Mouse (Mus musculus): ENCODE data around the gene Grcc10.
A peak's percentile ranks its signal among the peaks of the same experiment; 100 is the strongest.

The Grcc10 gene

DNA sequence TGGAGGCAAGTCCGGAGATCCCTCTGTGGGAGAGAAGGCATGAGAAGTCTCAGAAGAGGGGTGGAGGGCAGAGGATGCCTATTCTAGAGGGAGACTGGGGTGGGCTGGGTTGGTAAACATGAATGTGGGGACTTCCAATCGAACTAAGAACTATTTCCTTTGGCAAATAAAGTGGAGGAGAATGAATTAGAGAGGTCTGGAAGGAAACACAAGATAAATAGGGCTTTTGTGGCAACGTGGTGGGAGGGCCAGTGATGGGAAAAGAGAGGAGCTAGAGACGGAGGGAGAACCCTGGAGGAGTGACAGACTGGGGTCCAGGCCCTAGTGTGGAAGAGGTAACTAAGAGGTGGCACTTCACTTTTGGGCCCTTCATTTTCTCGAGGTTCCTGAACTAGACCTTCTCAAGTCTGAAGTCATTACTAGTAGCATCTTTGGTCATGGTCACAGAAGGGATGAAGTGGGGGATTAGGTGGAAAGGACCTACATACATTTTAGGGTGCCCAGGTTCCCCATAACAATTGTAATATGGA is 16.2 kb upstream of the Grcc10 start:
- no peak for DNase-seq (ENCODE audit: low read depth, low spot score)

DNA sequence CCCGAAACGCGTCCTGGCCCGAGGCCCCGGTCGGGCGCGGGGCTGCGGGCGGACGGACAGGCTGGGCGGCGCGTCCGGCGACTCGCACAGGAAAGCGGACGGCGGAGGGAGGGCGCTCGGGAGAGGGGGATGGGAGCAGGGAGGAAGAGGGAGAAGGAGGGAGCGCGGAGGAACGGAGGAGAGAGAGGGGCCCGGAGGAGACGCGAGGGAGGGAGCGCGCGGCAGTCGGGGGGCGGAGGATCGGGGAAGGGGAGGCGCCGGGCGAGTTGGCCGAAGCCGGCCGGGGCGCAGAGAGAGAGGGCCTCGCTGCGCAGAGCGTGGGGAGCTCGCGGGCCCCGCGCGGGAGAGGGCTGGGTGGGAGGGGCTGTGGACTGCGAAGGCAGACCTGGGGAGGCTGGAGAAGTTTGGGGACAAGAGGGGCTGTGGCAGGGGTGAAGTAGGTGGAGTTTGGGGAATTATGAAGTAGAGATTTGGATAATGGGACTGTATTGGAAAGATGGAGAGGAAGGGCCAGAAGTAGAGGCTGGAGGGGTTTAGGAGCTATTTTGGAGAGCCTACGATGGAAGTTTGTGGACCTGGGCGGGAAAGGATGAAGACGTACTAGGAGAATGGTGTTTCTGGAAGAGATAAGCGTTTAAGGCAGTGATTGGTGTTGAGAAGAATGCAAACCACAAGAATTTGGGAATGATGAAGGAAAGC is 15.6 kb upstream of the Grcc10 start:
- peak; percentile 75 for DNase-seq (ENCODE audit: low read depth, low spot score)

DNA sequence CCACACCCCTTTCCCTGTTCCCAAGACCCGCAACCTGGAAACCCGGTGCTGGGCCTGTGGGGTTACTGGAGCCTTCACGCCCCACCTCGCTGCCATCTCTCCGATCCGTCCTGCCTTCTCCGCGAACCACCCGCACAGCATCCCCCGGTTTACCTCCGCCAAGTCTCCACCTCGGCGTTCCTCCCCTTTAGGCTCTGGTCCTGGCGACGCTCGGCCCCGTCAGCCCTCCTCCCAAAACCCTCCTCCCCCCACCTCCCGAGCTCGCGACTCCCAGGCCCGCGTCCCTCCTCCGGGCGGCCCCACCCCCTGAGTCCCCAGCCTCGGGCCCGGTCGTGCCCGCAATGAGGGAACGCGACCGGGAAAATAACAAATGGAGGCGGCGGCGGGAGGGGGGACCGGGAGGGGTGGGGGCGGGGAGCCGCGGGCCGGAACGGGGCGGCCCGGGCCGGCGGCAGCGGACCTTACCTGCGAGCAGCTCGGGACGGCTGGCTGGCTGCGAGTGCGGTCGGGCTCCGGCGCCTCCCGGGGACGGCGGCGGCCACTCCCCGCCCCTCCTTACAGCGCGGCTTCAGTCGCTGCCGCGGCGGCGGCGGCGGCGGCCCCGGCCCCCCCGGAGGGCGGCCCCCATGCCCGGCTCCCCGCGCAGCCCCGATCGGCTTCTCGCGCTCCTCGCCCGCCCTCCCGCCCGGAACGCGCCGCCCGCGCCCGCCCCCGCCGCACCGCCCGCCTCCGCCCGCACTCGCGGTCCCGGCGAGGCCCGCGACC is 14.8 kb upstream of the Grcc10 start, which contains the start of the genes Gm45234 and Atn1:
Gm45234 (minus strand) TSS at position 191 of the 765 bp plus-strand sequence.
Atn1 (minus strand) TSS at position 694 of the 765 bp plus-strand sequence.
- DNase-seq (ENCODE audit: low read depth, low spot score) = peak; percentile 88

DNA sequence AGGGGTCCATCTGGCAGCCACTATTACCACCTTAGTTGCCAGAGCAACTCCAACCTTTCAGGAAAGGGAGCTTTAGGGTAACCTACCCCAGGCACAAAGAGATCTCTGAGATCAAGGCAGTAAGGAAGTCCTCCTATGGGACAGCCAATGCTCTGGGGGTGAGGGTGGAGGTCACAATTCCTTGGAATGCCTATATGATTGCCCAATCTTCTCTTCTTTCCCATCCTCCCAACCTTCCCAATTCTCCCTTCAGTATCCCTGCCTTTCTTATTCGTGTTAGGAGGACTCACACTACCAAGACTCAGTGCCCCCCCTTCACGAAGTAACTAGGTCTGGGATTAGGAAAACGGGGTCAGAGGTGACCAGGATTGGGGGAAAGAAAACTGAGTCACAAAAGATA is 14.1 kb upstream of the Grcc10 start:
- no peak for DNase-seq (ENCODE audit: low read depth, low spot score)

DNA sequence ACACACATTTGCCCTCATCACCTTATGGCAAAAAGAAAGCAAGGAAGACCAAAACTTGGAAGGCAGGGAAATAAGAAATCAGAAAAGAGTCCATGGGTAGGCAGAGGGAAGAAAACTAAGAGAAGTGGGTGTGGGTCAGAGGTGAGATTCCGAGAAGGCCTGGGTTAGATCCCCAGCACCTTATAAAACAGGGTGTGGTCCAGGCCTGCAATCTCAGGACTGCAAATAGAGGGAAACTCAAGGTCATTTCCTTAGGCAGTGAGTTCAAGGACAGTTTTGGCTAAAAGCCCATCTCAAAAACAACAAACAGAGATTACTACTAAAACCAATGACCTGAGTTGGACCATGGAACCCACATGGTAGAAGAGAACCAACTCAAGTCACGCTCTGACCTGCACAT is 12.7 kb upstream of the Grcc10 start:
- DNase-seq (ENCODE audit: low read depth, low spot score) = peak; percentile 66

DNA sequence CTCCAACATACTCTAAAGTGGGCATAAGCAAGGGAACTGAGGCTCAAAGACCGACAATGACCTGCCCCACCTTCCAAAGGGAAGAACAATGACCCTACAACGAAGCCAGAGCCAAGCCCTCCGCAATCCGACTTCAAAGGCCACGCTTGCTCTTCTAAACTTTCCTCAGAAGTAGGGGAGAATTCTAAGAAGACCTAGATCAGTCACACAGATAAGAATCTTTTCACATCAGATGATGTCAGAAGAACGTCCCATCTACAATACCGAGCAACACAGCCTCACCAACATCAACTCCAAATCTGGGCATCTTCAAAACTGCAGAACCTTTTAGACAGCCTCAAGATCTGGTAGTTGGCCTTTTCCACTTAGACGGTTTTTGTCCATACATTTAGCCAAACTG is 9.2 kb upstream of the Grcc10 start:
- no peak for DNase-seq (ENCODE audit: low read depth, low spot score)

DNA sequence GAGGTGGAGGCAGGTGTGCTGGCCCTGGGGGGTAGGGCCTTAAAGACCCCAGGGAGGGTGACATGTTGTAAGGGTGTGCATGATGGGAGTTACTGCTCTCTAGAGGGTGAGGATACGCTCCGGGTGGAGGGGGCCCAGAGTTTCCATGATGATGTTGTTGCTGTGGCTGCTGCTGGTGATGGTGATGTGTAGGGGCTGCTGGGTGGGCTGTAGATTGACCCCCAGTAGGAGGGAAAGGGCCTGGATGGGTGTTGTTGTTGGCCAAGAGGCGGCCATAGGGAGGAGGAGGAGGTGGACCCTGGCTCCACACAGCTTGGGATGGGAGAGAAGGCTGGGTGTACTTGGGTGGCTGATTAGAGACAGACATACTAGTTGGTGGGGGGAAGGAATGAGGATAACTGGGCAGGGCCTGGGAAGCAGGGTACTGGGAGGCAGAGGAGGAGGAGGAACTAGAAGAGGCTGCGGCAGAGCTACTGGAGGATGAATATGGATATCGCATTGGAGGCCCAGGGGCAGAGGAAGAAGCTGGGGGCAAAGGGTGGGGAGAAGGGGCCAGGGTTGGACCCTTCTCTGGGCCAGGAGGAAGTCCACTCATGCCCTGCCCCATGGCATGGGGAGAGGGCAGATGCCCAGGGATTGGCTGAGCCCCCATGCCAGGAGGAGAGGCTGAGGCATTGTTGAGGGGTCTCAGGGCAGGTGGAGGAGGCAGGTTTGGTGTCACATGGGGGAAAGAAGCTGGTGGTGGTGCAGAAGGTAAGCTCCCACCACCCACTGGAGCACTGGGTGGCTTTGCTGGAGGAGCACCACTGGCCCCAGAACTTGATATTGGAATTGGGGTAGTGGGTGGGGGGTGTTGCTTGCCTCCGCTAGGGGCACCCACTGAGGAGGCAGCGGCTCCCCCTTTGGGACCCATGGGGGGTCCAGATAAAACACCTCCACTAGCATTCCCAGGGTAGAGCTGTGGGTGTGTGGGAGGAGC is 5.8 kb upstream of the Grcc10 start:
- no peak for DNase-seq (ENCODE audit: low read depth, low spot score)

DNA sequence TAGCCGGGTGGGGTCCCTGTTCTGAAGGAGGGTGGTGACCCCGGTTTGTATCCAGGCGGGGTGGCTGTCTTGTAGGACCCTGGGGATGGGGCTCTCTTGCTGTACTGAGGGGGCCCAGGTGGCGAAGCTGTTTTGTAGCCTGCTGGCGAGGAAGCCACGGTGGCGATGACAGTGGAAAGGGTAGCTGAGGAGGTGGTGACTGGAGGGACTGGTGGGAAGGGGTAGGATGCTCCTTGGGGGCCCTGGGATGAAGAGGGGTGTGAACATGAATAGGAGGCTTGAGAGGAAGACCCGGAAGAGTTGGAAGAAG is 5.1 kb upstream of the Grcc10 start:
- DNase-seq (ENCODE audit: low read depth, low spot score) = no peak

DNA sequence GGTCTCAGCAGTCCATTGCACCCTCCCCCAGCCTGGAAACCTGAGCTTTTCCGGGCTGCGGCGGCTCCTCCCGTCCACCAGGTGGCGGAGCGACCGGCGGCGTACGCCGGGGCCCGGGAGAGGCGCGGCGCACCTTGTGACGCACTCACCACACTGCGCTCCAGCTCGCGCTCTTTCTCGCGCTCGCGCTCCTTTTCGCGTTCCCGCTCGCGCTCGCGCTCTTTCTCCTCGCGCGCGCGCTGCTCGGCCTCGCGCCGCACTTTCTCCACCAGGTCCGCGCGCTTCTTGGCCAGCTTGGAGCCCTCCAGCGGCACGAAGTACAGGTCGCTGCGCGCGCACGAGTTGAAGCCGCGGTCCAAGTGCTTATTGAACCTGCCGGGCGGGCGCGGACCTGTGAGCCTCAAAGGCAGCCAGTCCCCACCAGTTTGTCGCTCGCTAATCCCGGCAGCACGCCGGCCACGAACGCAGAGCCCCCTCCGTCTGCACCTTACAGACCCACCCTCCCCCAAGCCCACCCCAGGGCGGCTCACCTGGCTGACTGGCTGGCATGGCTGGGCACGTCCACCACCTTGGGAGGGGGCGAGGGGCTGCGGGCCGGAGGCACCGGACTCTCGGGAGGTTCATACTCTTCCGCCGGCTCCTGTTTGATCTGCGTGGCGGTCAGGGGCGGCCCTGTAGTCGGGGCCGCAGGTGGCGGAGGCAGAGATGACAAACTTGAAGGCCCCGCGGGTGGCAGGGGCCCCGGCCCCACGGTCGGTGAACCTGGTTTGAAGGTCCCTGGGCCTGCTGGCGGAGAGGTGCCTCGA is 4.5 kb upstream of the Grcc10 start:
- DNase-seq (ENCODE audit: low read depth, low spot score) = peak; percentile 99

DNA sequence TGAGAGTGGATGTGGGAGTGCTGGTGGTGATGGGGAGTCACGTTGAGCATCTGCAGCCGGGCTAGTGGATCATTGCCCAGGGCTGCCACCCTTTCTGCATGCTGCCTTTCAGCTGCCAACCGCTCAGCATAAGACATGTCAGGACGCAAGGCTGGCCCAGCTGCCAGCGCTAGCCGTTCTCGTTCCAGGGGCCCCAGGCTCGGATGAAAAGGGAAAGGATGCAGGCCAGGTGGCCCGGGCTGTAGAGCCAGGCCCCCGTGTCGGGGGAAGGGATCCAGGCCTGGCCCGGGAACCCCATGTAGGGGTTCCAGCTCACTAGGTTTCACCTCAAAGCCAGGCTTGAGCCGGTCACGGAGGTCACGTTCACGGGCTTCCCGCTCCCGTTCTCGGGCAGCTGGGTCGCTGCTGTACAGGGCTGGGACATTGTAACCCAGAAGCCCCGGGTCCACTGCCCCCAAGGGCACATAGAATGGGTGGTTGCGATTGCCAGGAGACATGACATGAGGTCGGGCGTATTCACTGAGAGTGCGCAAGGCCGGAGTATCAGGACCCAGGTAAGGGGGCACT is 3.7 kb upstream of the Grcc10 start:
- no peak for DNase-seq (ENCODE audit: low read depth, low spot score)

DNA sequence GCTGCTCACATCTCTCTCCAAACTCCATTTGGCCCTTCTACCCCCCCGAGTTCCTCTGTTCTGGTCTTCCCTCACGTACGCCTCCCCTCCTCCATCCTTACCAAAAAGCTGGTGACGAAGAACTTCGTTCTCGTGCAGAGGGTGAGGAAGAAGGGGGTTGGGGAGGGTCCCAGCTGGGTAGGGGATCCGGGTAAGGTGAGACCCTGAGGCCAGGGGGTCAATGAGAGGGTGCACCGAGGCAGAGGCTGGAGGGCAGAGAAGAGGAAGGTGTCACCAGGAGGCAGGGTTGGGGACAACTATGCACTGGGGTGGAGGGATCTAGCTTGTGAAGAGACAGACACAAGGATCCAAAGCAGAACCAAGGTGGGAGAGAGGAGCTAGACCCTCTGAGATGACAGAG is 2.5 kb upstream of the Grcc10 start:
- no peak for DNase-seq (ENCODE audit: low read depth, low spot score)

DNA sequence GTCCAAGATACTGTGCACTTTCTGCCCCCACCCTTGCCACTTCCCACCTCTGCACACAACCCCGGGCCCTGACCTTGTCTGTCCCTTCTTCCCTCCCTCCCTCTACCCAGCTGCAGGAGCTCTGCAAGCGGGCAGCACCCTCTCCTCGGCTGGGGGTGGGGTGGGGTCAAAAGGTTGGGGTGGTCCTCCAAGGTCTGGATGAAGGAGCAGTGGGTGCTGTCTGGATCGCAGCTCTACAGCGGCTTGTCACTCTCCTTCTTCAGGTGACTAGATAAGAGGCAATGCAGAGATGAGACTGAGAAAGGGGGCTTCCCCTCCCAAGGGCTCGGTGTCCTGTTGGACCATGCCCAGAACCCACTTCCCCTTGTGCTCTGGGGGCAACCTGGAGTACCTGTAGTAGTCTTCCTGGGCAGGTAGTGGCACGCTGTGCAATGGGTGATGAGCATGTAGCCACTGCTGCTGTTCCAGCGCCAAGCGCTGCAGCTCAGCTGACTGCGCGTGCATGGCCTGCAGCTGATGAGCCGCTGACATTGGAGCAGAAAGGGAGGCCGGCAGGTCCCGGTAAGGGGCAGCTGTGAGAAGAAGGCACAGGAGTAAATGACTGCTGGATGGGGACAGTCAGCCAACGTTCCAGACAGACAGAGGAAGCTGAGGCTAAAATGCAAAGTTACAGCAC is 1.8 kb upstream of the Grcc10 start:
- DNase-seq (ENCODE audit: low read depth, low spot score) = no peak

DNA sequence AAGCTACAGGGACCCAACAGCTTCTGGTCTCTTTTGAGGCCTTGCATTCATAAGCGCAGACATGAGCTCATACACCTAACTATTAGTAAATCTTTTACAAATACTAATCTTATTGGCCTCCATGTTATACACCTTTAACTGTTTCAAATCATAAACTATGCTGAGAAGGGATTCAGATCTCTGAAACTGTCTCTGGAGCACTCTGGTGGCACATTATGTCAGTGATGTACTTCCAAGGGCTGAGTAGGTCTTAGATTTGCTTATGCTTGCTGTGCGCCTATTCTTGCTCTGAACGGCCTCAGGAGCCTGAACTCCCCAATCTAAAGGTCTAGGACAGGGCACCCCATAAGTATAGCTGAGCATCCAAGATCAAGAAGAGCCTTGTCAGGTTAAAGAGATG is 668 bp upstream of the Grcc10 start:
- no peak for DNase-seq (ENCODE audit: low read depth, low spot score)

DNA sequence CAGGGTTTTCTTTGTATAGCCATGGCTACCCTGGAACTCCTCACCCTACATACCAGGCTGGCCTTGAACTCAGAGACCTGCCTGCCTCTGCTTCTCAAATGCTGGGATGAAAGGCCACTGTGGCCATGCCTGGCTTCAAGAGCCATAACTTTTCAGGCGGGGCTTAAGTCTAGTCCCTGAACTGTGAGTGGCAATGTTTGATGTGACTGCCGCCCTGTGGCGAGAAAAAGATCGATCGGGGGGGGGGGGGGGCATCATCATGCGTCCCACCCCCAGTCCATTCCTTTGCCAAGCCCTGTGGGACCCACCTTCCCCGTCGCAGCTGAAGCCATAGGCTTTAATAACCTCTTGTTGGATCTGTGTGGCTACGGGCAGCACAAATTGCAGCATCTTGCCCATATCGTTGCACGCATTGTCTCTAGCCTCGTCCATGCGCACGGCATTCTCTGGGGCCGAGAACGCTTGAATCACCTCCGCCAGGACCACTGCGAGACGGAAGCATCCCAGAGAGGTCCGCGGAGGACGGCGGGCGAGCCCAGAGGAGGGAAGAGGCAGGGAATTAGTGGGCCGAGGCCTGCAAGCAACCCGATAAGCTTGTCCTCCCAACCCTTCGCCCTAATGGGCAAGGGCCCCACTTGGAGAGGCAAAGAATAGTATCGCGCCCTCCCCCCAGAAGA is 825 bp downstream of the Grcc10 start:
- no peak for DNase-seq (ENCODE audit: low read depth, low spot score)

DNA sequence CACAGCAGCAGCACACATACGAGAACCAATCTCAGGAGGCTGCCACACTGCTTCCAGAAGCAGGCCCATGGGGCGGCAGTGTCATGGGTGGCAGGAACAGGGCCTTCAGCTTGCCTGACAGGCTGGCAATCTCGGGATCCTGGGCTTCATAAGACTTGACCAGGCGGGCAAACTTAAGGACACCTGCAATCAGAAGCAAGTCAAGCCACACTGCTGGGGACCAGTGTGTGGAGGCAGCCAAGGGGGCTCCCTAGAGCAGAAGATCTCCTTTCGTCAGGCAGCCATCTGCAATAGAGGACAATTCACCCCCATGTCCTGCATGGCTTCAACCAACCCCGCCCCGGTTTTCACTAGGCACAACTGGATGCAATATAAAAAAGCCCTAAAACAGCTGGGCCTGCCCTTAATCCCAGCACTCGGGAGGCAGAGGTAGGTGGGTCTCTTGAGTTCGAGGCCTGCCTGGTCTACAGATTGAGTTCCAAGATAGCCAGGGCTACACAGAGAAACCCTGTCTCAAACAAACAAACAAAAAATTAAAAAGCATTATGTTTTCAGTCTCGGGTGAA is 1.9 kb downstream of the Grcc10 start:
- DNase-seq (ENCODE audit: low read depth, low spot score) = no peak

DNA sequence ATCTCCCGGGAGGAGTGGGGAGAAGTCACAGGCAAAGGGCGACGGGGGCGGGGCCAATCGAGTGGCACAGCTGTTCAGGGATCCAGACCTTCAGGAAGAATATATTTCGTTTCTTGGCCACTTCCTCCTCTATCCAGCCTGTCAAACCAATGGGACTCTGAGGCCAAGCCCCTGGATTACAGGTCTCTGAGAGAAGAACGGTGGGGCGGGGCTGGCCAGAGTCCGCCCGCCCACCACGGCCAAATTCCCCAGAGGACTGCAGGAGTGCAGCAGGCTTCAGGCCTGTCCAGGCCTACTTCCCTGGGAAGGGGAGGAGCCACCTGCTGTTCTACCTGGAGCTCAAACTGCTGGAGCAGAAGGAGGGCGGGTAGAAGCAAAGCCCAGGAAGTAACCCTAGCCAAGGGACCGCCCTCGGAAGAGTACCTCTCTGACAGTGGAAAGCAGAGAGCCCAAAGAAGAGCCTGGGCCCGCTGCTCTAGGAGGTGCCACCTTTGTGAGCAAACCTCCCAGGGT is 2.6 kb downstream of the Grcc10 start, which contains the start of gene Ptpn6:
Ptpn6 (minus strand) TSS at position 204 of the 513 bp plus-strand sequence.
- peak; percentile 97 for DNase-seq (ENCODE audit: low read depth, low spot score)

DNA sequence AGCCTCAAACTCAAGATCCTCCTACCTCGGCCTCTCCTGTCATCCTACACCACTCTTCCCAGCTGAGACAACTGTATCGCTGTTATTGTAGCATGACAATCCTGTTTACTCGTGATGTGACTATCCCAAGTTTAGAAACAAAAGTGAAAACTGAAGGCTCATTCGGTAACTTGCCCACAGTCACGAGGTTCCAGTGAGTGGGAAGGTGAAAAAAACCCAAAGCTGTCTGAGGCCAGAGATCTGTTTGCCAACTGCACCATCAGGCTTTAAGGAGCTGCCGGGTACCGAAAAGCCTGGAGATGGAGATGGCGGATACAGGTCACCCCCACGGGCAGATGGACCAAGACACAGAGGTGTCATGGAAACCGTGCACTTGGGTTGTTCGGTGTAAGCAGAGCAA is 4.1 kb downstream of the Grcc10 start:
- DNase-seq (ENCODE audit: low read depth, low spot score) = no peak

DNA sequence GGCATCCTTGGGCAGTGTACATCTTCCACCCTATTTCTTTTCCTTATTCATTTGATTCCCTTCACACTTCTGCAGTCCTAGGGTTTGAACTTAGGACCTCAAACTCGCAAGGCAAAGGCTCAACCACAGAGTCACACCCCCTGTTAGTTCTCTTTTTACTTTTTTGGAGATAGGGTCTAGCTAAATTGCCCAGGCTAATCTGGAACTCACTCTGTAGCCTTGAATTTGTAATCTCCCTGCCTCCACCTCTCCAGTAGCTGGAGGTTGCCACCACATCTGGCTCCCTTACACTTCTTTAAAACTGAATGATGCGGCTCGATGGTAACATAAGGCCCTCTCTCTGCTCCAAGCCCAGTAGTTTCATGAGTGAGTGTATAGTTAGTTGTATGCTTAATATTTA is 6.8 kb downstream of the Grcc10 start:
- DNase-seq (ENCODE audit: low read depth, low spot score) = no peak

All from ZHBTc4 (cell line).